In genomic region chr3:38396760-38397614, GRCm38 (mm10) we compare ENCODE assay signal across 9 mouse cellular contexts.
DNase-seq lines count a peak whose midpoint lies in the region; ATAC-seq and TF ChIP-seq lines count a peak whose summit lies in the region.
"Had no signal": no experiment of that assay in that cellular context is flagged by ENCODE, and none has a peak within 500 bp of the region (broad histone marks: within the 10 kb centered on the region; RNA-seq: fewer than 3 reads in every experiment).

No protein-coding gene starts in this region.

- no peak for TF ChIP-seq EP300 in heart, adult 2 months (IDR thresholded peaks at IDR 0.05; ENCODE audit: insufficient read depth, low read depth, low read length)

- no peaks in the 10 kb centered on the region for H3K79me2 ChIP-seq in heart, adult 2 months (replicated peaks; ENCODE audit: control insufficient read depth, insufficient read depth, low read length)

- no peak overlapping the region for H3K9ac ChIP-seq in heart, adult 2 months (ENCODE audit: low read depth, low read length)
- H3K9ac ChIP-seq in forebrain, embryonic 16.5 days (replicated peaks; ENCODE audit: low read depth, low read length): 0 out of 2 replicates have a peak overlapping the region, but pooled peaks have one; percentile 14

- H3K4me2 ChIP-seq in forebrain, embryonic 16.5 days (ENCODE audit: low read length): peak overlapping the region; percentile 53

- no peaks in the 10 kb centered on the region; the same call in 1 of the 2 replicates for H3K4me1 ChIP-seq in heart, adult 2 months (ENCODE audit: control insufficient read depth, insufficient read depth, low read length)
- H3K4me1 ChIP-seq in forebrain, embryonic 16.5 days (replicated peaks; ENCODE audit: control insufficient read depth, insufficient read depth, low read length): peaks cover 7% of the 10 kb centered on the region

- no peak for DNase-seq in heart, adult 2 months
- no peak for DNase-seq in heart, postnatal 36 days
- DNase-seq in cerebellum, adult 18-20 months: peak; percentile 18 to 24
- DNase-seq in mesoderm, embryonic 11.5 days (ENCODE audit: low read depth, low spot score): peak; percentile 38
- DNase-seq in thymus, adult 18-20 months: no peak
- DNase-seq in layer of hippocampus, postnatal 25 days (ENCODE audit: extremely low spot score in 1 of 2, low spot score in 1 of 2): no peak

- ATAC-seq in forebrain, embryonic 16.5 days: peak; percentile 76
- ATAC-seq in granulocyte monocyte progenitor cell, adult 5-6 weeks (replicated peaks; ENCODE audit: poor library complexity, severe bottlenecking): no peak

- no peaks in the 10 kb centered on the region for H3K27me3 ChIP-seq in heart, adult 2 months (ENCODE audit: control insufficient read depth, insufficient read depth, low read length)
- H3K27me3 ChIP-seq in forebrain, embryonic 16.5 days (replicated peaks; ENCODE audit: control insufficient read depth, insufficient read depth, low read length): no peaks in the 10 kb centered on the region

- WGBS in heart, adult 2 months: 37% methylated on average over 20 of the region's 20 CpGs
- WGBS in forebrain, embryonic 16.5 days: 2% methylated on average over 20 of the region's 20 CpGs

- no peak overlapping the region for H3K27ac ChIP-seq in heart, adult 2 months
- no peak overlapping the region for H3K27ac ChIP-seq in forebrain, embryonic 16.5 days (ENCODE audit: low read length)

- intact Hi-C loops in heart, adult 2 months (cut with DNase I): no loop called here
- intact Hi-C loops in heart, postnatal 36 days (cut with DNase I): no loop called here

- no peak for TF ChIP-seq POLR2A in heart, adult 2 months (IDR thresholded peaks at IDR 0.05; ENCODE audit: insufficient read depth, low read depth, low read length)

- H3K4me3 ChIP-seq in heart, adult 2 months: 0 out of 2 replicates have a peak overlapping the region, but pooled peaks have one; percentile 7
- H3K4me3 ChIP-seq in forebrain, embryonic 16.5 days (replicated peaks; ENCODE audit: low read length): peak overlapping the region; percentile 28
- H3K4me3 ChIP-seq: erythroblast, embryonic 14.5 days had no signal

- TF ChIP-seq CTCF in heart, adult 2 months (IDR thresholded peaks at IDR 0.05): no peak

- H3K9me3 ChIP-seq in forebrain, embryonic 16.5 days (ENCODE audit: control insufficient read depth, low read length): no peaks in the 10 kb centered on the region; the same call in 1 of the 2 replicates

- H3K36me3 ChIP-seq in heart, adult 2 months (ENCODE audit: control insufficient read depth, insufficient read depth, low read length): no peaks in the 10 kb centered on the region
- H3K36me3 ChIP-seq in forebrain, embryonic 16.5 days (ENCODE audit: control insufficient read depth, insufficient read depth): no peaks in the 10 kb centered on the region

Comparison
In these comparisons a context has a peak if more than half of its experiments do, and no peak if none do; other contexts are left out.
1. DNase-seq: peak in cerebellum, adult 18-20 months (2 of 2) and mesoderm, embryonic 11.5 days (single experiment); none in heart, adult 2 months (0 of 2), heart, postnatal 36 days (0 of 2), thymus, adult 18-20 months (0 of 2) and layer of hippocampus, postnatal 25 days (0 of 2).